Mouse (Mus musculus) hindbrain, postnatal 0 days (tissue): ENCODE measurements around the gene Pde7b. TPM values are rescaled to one million over a fixed set of nuclear protein-coding genes. Genes with fewer than 3 reads are reported as not detected.

Experiments used
- ATAC-seq: fragments of 200-750 bp; cut with Nextera tagmentation; 2 replicates; pipeline ENCODE4 v1.8.0; 2017; ENCODE audit warnings: mild to moderate bottlenecking, moderate TSS enrichment, moderate library complexity
- DNase-seq: peaks from one replicate; pipeline ENCODE4 v3.0.0-alpha.2; 2015; ENCODE audit warnings: low spot score
- H3K27ac ChIP-seq: fragments of 300-500 bp; sonication (generic); 2 replicates; pipeline ENCODE4 v1.5.1; 2014; ENCODE audit warnings: mild to moderate bottlenecking
- H3K27me3 ChIP-seq: fragments of 300-500 bp; sonication (generic); 2 replicates; pipeline ENCODE4 v1.6.1; 2014; ENCODE audit warnings: low read length, mixed read lengths; ENCODE audit not compliant: insufficient read depth
- H3K36me3 ChIP-seq: fragments of 300-500 bp; sonication (generic); 2 replicates; pipeline ENCODE4 v1.6.1; 2014; ENCODE audit warnings: low read length, mixed read lengths; ENCODE audit not compliant: insufficient read depth
- H3K4me1 ChIP-seq: fragments of 300-500 bp; sonication (generic); 2 replicates; pipeline ENCODE4 v1.6.1; 2014; ENCODE audit warnings: antibody characterized with exemption, low read length, mixed read lengths; ENCODE audit not compliant: insufficient read depth
- H3K4me2 ChIP-seq: fragments of 300-500 bp; sonication (generic); 2 replicates; pipeline ENCODE4 v1.6.1; 2014; ENCODE audit warnings: low read depth, mild to moderate bottlenecking, low read length, moderate library complexity, mixed read lengths
- H3K4me3 ChIP-seq: fragments of 300-500 bp; sonication (generic); 2 replicates; pipeline ENCODE4 v1.5.1; 2014; ENCODE audit warnings: low read length
- H3K9ac ChIP-seq: fragments of 300-500 bp; sonication (generic); replicated peaks from 2 replicates; pipeline ENCODE4 v1.6.1; 2014; ENCODE audit warnings: mild to moderate bottlenecking, low read length, moderate library complexity, mixed read lengths
- H3K9me3 ChIP-seq: fragments of 300-500 bp; sonication (generic); 2 replicates; pipeline ENCODE4 v1.6.1; 2016; ENCODE audit warnings: low read length, mixed read lengths
- CTCF ChIP-seq: IDR thresholded peaks from 2 replicates; pipeline ENCODE4 v1.5.1; 2016; ENCODE audit warnings: antibody characterized with exemption, control low read depth, low read depth
- WGBS: fragments of 180-500 bp; shearing (Covaris S2); extraction: QIAGEN DNeasy Blood & Tissue Kit; methylation state at CpG from one replicate; pipeline ENCODE4 v1.1.7; 2014; 5-methylcytosine and 5-hydroxymethylcytosine counted together
- polyA plus RNA-seq: library from polyadenylated mRNA; unstranded; fragments of >200 nt; fragmentation: Nextera tagmentation; extraction: Ambion mirVana; gene quantifications from 2 replicates; pipeline ENCODE4 v1.2.1, GENCODE M21; 2015
- total RNA-seq: library from RNA; depleted of rRNA; stranded (reverse); fragments of >200 nt; gene quantifications from 2 replicates; pipeline ENCODE4 v1.2.3, GENCODE M21; 2014

Gene Pde7b
- total and polyA plus RNA-seq, 2 experiments from 2014 or later = 2.3 to 7.9 TPM

DNA sequence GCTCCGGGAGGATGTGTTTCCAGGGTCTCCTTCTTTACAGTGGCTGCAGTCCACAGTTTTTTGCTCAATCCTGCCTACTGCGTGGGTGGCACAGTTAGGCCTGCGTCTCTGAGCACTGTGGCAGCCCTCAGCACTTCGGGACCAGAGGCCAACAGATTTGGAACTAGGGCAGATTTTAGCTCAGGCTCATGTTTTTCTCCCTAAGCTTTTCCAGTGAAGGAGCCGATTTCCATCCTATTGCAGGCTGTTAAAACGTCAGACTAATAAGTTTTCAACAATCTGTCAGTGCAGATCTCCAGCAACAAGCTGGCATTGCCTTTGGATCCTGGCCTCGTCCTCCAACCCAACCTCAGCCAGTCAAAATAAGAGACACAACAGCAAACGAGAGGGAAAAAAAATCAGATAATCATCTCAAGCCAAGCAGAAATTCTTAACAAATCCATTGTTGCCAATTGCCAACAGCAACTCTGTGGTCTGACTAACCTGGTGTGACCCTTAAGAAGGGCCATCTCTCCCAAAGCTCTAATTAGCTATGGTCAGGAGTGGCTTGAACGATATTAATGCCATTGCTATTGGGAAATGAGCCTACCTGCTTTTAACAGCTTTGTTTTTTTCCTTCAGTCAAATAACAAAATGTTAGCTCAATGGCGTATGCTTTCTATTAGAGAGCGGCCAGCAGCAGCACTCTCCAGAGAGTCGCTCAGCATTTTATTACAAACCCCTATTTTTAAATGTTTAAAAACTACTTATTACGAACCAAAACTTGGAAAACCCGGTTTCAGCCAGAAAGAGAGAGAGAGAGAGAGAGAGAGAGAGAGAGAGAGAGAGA lies 92.4 kb downstream of the Pde7b start:
- DNase-seq = peak; percentile 6

DNA sequence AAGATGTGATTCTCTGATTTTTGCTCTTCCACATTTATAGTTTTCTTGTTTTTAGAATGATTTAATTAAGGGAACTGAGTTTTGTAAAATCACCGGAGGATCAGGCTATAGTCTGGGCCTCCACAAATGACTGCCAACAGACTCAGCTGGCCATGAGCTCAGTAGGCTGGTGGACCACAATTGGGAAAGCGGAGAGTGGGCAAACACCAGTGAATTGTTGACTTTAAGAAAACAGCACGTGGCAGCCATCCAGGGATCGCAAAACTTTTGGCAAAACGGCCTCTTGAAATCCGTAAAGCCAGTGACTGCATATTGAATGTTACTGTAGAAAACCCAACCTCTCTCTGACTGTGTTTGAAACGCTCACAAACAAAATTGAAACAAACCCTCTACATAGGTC lies 94.8 kb downstream of the Pde7b start:
- H3K9ac ChIP-seq = no peak overlapping the region
- TF ChIP-seq CTCF = no peak

More for the DNA sequence above, 92.4 kb downstream of the Pde7b start:
- TF ChIP-seq CTCF = no peak
- WGBS = 68% methylated on average over 14 of the region's 14 CpGs
- Histone ChIP-seq H3K9me3 (no peaks in the 10 kb centered on the region), H3K27me3 (no peaks in the 10 kb centered on the region), H3K4me2 (no peak overlapping the region), H3K9ac (no peak overlapping the region), H3K36me3 (no peaks in the 10 kb centered on the region), H3K4me3 (no peak overlapping the region), H3K27ac (no peak overlapping the region), H3K4me1 (no peaks in the 10 kb centered on the region)
- ATAC-seq = no peak

DNA sequence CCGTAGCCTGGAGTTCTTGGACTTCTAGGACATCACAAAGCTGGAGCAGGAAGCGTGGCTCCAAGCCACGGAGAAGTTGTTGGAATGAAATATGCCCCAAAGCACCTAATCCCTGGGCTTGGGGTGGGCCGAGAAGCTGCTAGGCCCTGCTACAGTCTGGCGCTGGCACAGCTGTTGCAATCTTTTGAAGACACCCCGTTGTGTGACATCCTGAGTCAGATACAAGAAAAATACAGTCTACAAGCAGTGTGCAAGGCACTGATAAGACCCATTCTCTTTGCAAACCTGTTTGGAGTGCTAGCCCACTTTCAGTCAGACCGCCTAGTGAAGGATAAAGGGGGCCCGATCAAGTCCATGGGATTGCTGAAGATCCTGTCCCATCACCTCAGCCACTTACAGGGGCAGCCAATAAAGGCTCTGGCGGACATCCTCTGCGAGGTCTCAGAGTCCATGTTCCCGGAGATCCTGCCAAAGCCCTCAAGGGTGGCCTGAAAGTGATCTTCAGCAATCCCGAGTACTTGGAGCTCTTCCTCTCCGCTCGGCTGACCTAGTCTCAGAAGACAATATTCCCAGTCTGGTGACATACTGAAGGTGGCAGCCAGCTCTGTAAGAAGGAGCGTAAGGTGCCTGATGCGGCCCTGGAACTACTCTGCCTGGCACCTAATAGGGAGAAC lies 99.0 kb downstream of the Pde7b start:
- no peak overlapping the region for H3K27ac ChIP-seq
- no peak overlapping the region for H3K9ac ChIP-seq
- H3K4me1 ChIP-seq = no peaks in the 10 kb centered on the region
- DNase-seq (no peak), ATAC-seq (no peak)
- no peak for TF ChIP-seq CTCF
- H3K4me3 ChIP-seq = no peak overlapping the region
- H3K27me3 ChIP-seq = no peaks in the 10 kb centered on the region
- no peaks in the 10 kb centered on the region for H3K36me3 ChIP-seq
- 87% methylated on average over 16 of the region's 16 CpGs for WGBS
- no peaks in the 10 kb centered on the region for H3K9me3 ChIP-seq
- H3K4me2 ChIP-seq = no peak overlapping the region

More for the DNA sequence above, 94.8 kb downstream of the Pde7b start:
- ATAC-seq = no peak
- H3K4me1 ChIP-seq = no peaks in the 10 kb centered on the region
- WGBS = 42% methylated on average over 7 of the region's 7 CpGs
- H3K4me2 ChIP-seq = no peak overlapping the region
- peak; percentile 37 for DNase-seq
- H3K27me3 ChIP-seq = no peaks in the 10 kb centered on the region
- H3K27ac ChIP-seq = no peak overlapping the region
- H3K4me3 ChIP-seq = no peak overlapping the region
- no peaks in the 10 kb centered on the region for H3K36me3 ChIP-seq
- H3K9me3 ChIP-seq = no peaks in the 10 kb centered on the region

DNA sequence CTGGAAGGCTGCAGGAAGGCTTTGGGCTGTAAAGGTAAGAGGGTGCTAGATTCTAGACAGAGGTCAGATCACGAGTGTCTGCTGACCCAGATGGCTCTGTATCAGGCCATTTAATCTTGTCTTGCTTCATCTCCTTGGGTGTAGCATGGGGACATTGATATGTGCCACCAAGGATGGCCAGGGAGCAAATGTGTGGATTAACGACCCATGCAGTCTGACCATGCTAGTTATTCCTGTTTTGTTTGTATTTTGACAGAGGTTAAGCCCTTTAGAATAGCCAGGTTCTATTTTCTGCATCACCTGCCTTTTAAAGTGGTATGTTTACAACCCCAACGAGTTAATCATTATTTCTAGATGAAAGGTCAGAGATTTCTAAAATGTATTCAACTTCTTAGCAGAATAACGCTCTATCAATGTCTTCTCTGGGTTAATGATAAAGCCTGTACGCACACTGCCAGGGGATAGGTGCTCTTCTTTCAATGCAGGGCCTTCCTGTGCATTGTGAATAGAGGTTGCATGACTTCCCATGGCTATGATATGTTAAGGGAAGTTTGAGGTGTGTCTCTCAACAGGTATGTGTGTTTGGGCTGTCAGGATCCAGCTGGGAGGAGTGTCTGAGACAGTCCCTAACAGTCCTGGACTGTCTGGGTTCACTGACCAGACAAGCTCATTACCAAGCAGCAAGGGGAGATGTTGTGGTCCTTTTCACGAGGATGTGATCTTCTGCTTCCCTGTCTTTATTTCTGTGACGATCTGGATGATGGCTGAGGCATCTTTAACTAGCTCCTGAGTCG lies 103.0 kb downstream of the Pde7b start:
- no peak overlapping the region for H3K4me2 ChIP-seq
- ATAC-seq (no peak), DNase-seq (no peak)
- no peak for TF ChIP-seq CTCF
- H3K27ac ChIP-seq = no peak overlapping the region
- WGBS = 81% methylated on average over 8 of the region's 8 CpGs
- no peaks in the 10 kb centered on the region for H3K27me3 ChIP-seq
- no peak overlapping the region for H3K4me3 ChIP-seq
- H3K9ac ChIP-seq = no peak overlapping the region
- no peaks in the 10 kb centered on the region for H3K36me3 ChIP-seq
- no peaks in the 10 kb centered on the region for H3K9me3 ChIP-seq
- no peaks in the 10 kb centered on the region for H3K4me1 ChIP-seq

DNA sequence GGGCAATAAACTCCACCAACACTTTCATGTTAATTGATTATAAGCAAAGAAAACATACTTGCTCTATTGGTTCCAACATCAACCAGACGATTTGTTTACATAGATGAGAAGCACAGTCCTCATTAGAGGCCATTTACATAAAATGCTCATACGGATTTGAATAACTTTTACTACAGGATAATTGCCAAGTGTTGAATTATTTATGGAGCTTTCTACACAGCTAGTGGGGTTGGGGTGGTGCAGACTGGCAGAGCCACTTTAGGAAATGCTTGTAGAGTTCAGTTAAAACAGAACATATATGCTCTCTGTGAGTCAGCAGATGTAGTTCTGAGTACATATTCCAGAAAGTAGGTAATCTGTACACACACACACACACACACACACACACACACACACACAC lies 118.9 kb downstream of the Pde7b start:
- WGBS = 43% methylated on average over 2 of the region's 2 CpGs
- ATAC-seq = no peak
- H3K36me3 ChIP-seq = no peaks in the 10 kb centered on the region

DNA sequence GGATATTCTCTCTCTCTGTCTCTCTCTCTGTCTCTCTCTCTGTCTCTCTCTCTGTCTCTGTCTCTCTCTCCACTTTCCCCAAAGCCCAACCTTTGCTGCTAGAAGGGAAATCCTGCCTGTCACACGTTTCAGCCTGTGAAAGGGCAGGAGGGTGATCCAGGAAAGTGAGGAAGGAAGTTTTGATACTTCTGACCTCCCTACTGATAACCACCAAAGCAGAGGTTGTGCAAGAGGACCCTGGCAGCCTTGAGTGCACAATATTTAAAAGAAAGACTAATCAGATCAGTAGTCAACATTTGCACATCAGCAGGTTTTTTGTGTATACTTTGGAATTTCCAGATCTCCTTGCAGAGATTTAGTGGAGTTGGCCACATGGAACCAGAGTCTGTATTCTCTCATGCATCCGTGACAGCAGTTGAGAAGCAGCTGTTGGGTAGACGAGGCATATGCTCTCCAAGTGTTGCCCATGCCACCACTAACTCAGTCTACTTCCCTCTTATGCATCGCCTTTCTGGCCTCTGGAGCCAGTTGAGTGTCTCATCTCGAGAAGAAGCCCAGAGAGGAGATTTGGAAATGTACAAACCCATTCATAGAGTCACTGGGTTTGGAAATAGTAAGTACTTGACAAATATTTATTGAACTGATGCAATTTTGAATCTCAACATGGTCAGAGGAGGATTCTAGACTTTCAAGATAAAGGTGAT lies 129.6 kb downstream of the Pde7b start:
- no peak overlapping the region for H3K9ac ChIP-seq
- no peak overlapping the region for H3K4me3 ChIP-seq
- H3K4me2 ChIP-seq = no peak overlapping the region
- WGBS = 76% methylated on average over 5 of the region's 5 CpGs
- H3K36me3 ChIP-seq = no peaks in the 10 kb centered on the region
- no peaks in the 10 kb centered on the region for H3K27me3 ChIP-seq
- H3K27ac ChIP-seq = no peak overlapping the region
- no peaks in the 10 kb centered on the region for H3K4me1 ChIP-seq
- H3K9me3 ChIP-seq = no peaks in the 10 kb centered on the region
- ATAC-seq = no peak
- DNase-seq = no peak
- TF ChIP-seq CTCF = no peak

More for the DNA sequence above, 118.9 kb downstream of the Pde7b start:
- H3K4me1 ChIP-seq = no peaks in the 10 kb centered on the region
- no peak for DNase-seq
- no peak overlapping the region for H3K4me3 ChIP-seq
- TF ChIP-seq CTCF = no peak
- H3K27ac ChIP-seq = no peak overlapping the region
- no peaks in the 10 kb centered on the region for H3K9me3 ChIP-seq
- no peaks in the 10 kb centered on the region for H3K27me3 ChIP-seq
- no peak overlapping the region for H3K9ac ChIP-seq
- H3K4me2 ChIP-seq = no peak overlapping the region
